Mouse (Mus musculus): Measurements from ENCODE around the gene Lcat. TPM values are rescaled to one million over a fixed set of nuclear protein-coding genes. Genes with fewer than 3 reads are reported as not detected.

The Lcat gene
- total and polyA plus RNA-seq, 2 experiments from 2014 or later, result 5.6 to 19.3 TPM

GRCm38 (mm10) chr8:105957813-105958212 is 14.6 kb upstream of the Lcat start:
- Histone ChIP-seq H3K27me3 (ENCODE audit: insufficient read depth, low read length) (no peaks in the 10 kb centered on the region), H3K9me3 (ENCODE audit: low read length) (no peaks in the 10 kb centered on the region), H3K9ac (replicated peaks; ENCODE audit: low read length, poor library complexity, severe bottlenecking) (no peak overlapping the region), H3K4me3 (ENCODE audit: low read depth, low read length) (no peak overlapping the region), H3K4me1 (ENCODE audit: insufficient read depth, low read length) (no peaks in the 10 kb centered on the region), H3K36me3 (ENCODE audit: insufficient read depth, low read length) (no peaks in the 10 kb centered on the region), H3K4me2 (ENCODE audit: low read depth, low read length, poor library complexity, severe bottlenecking) (no peak overlapping the region), H3K27ac (ENCODE audit: low read depth, low read length) (no peak overlapping the region)
- DNase-seq (ENCODE audit: low spot score) (no peak), ATAC-seq (ENCODE audit: low FRiP score) (no peak)
- WGBS, result 79% methylated on average over 3 of the region's 4 CpGs
- TF ChIP-seq CTCF (IDR thresholded peaks at IDR 0.05), result peak; percentile 21; the same call in 1 of the 2 replicates

- H3K4me3 ChIP-seq (ENCODE audit: low read depth, low read length), result no peak overlapping the region
- 88% methylated on average over 4 of the region's 4 CpGs for WGBS
- no peak for TF ChIP-seq CTCF (IDR thresholded peaks at IDR 0.05)
- no peak overlapping the region for H3K9ac ChIP-seq (replicated peaks; ENCODE audit: low read length, poor library complexity, severe bottlenecking)
- H3K4me2 ChIP-seq (ENCODE audit: low read depth, low read length, poor library complexity, severe bottlenecking), result no peak overlapping the region
- H3K9me3 ChIP-seq (ENCODE audit: low read length), result no peaks in the 10 kb centered on the region
- H3K4me1 ChIP-seq (ENCODE audit: insufficient read depth, low read length), result no peaks in the 10 kb centered on the region
- ATAC-seq (ENCODE audit: low FRiP score) (no peak), DNase-seq (ENCODE audit: low spot score) (no peak)
- no peaks in the 10 kb centered on the region for H3K27me3 ChIP-seq (ENCODE audit: insufficient read depth, low read length)
- H3K36me3 ChIP-seq (ENCODE audit: insufficient read depth, low read length), result no peaks in the 10 kb centered on the region
- H3K27ac ChIP-seq (ENCODE audit: low read depth, low read length), result no peak overlapping the region
Observed at GRCm38 (mm10) chr8:105956556-105956955, 13.4 kb upstream of the Lcat start.

- ATAC-seq (ENCODE audit: low FRiP score) (peak; percentile 83), DNase-seq (ENCODE audit: low spot score) (peak; percentile 81)
- Histone ChIP-seq H3K4me2 (ENCODE audit: low read depth, low read length, poor library complexity, severe bottlenecking) (no peak overlapping the region), H3K4me1 (ENCODE audit: insufficient read depth, low read length) (no peaks in the 10 kb centered on the region), H3K27ac (ENCODE audit: low read depth, low read length) (peak overlapping the region; percentile 43; the same call in 1 of the 2 replicates), H3K27me3 (ENCODE audit: insufficient read depth, low read length) (no peaks in the 10 kb centered on the region), H3K4me3 (ENCODE audit: low read depth, low read length) (no peak overlapping the region), H3K36me3 (ENCODE audit: insufficient read depth, low read length) (no peaks in the 10 kb centered on the region), H3K9me3 (ENCODE audit: low read length) (no peaks in the 10 kb centered on the region), H3K9ac (replicated peaks; ENCODE audit: low read length, poor library complexity, severe bottlenecking) (no peak overlapping the region)
- WGBS, result 62% methylated on average over 7 of the region's 7 CpGs
- no peak for TF ChIP-seq CTCF (IDR thresholded peaks at IDR 0.05)
Observed at GRCm38 (mm10) chr8:105951057-105951659, 8.0 kb upstream of the Lcat start.

- H3K36me3 ChIP-seq (ENCODE audit: insufficient read depth, low read length), result no peaks in the 10 kb centered on the region
- H3K27ac ChIP-seq (ENCODE audit: low read depth, low read length), result 0 out of 2 replicates have a peak overlapping the region, but pooled peaks have one; percentile 18
- H3K27me3 ChIP-seq (ENCODE audit: insufficient read depth, low read length), result no peaks in the 10 kb centered on the region
- no peaks in the 10 kb centered on the region for H3K4me1 ChIP-seq (ENCODE audit: insufficient read depth, low read length)
- WGBS, result 76% methylated on average over 10 of the region's 10 CpGs
- peak; percentile 81 for DNase-seq (ENCODE audit: low spot score)
- H3K4me3 ChIP-seq (ENCODE audit: low read depth, low read length), result no peak overlapping the region
- no peak for TF ChIP-seq CTCF (IDR thresholded peaks at IDR 0.05)
- H3K4me2 ChIP-seq (ENCODE audit: low read depth, low read length, poor library complexity, severe bottlenecking), result no peak overlapping the region
- H3K9ac ChIP-seq (replicated peaks; ENCODE audit: low read length, poor library complexity, severe bottlenecking), result no peak overlapping the region
- no peak for ATAC-seq (ENCODE audit: low FRiP score)
- no peaks in the 10 kb centered on the region for H3K9me3 ChIP-seq (ENCODE audit: low read length)
Observed at GRCm38 (mm10) chr8:105949350-105949749, 6.2 kb upstream of the Lcat start.

- Histone ChIP-seq H3K9ac (replicated peaks; ENCODE audit: low read length, poor library complexity, severe bottlenecking) (no peak overlapping the region), H3K4me2 (ENCODE audit: low read depth, low read length, poor library complexity, severe bottlenecking) (no peak overlapping the region), H3K9me3 (ENCODE audit: low read length) (no peaks in the 10 kb centered on the region), H3K27ac (ENCODE audit: low read depth, low read length) (peak overlapping the region; percentile 12; the same call in 1 of the 2 replicates), H3K4me3 (ENCODE audit: low read depth, low read length) (no peak overlapping the region), H3K27me3 (ENCODE audit: insufficient read depth, low read length) (no peaks in the 10 kb centered on the region), H3K4me1 (ENCODE audit: insufficient read depth, low read length) (peaks cover 3% of the 10 kb centered on the region; the same call in 1 of the 2 replicates), H3K36me3 (ENCODE audit: insufficient read depth, low read length) (no peaks in the 10 kb centered on the region)
- no peak for TF ChIP-seq CTCF (IDR thresholded peaks at IDR 0.05)
- ATAC-seq (ENCODE audit: low FRiP score) (no peak), DNase-seq (ENCODE audit: low spot score) (no peak)
- WGBS, result 95% methylated on average over 5 of the region's 5 CpGs
Observed at GRCm38 (mm10) chr8:105942542-105942941, 640 bp downstream of the Lcat start.

- Histone ChIP-seq H3K27ac (ENCODE audit: low read depth, low read length) (no peak overlapping the region), H3K4me2 (ENCODE audit: low read depth, low read length, poor library complexity, severe bottlenecking) (no peak overlapping the region), H3K27me3 (ENCODE audit: insufficient read depth, low read length) (no peaks in the 10 kb centered on the region), H3K4me3 (ENCODE audit: low read depth, low read length) (no peak overlapping the region), H3K9me3 (ENCODE audit: low read length) (no peaks in the 10 kb centered on the region), H3K9ac (replicated peaks; ENCODE audit: low read length, poor library complexity, severe bottlenecking) (no peak overlapping the region), H3K4me1 (ENCODE audit: insufficient read depth, low read length) (peaks cover 3% of the 10 kb centered on the region; the same call in 1 of the 2 replicates), H3K36me3 (ENCODE audit: insufficient read depth, low read length) (no peaks in the 10 kb centered on the region)
- no peak for TF ChIP-seq CTCF (IDR thresholded peaks at IDR 0.05)
- ATAC-seq (ENCODE audit: low FRiP score) (no peak), DNase-seq (ENCODE audit: low spot score) (no peak)
- 90% methylated on average over 11 of the region's 11 CpGs for WGBS
Observed at GRCm38 (mm10) chr8:105942026-105942425, 1.2 kb downstream of the Lcat start.
